Mouse (Mus musculus) midbrain, embryonic 13.5 days (tissue): ENCODE results near the gene Galr2. TPM values are rescaled to one million over a fixed set of nuclear protein-coding genes. Genes with fewer than 3 reads are reported as not detected.
A peak's percentile ranks its signal among the peaks of the same experiment; 100 is the strongest.

Experiments used
- ATAC-seq: fragments of 200-750 bp; cut with Nextera tagmentation; 2 replicates; pipeline ENCODE4 v1.8.0; 2017; ENCODE audit warnings: mild to moderate bottlenecking, moderate TSS enrichment, moderate library complexity
- H3K27ac ChIP-seq: fragments of 300-500 bp; sonication (generic); 2 replicates; pipeline ENCODE4 v1.5.1; 2015; ENCODE audit warnings: inconsistent platforms, mild to moderate bottlenecking, moderate library complexity
- H3K27me3 ChIP-seq: fragments of 300-500 bp; sonication (generic); 2 replicates; pipeline ENCODE4 v1.6.1; 2015; ENCODE audit warnings: mild to moderate bottlenecking, inconsistent platforms
- H3K36me3 ChIP-seq: fragments of 300-500 bp; sonication (generic); 2 replicates; pipeline ENCODE4 v1.6.1; 2015; ENCODE audit warnings: mild to moderate bottlenecking, inconsistent platforms
- H3K4me1 ChIP-seq: fragments of 300-500 bp; sonication (generic); replicated peaks from 2 replicates; pipeline ENCODE4 v1.6.1; 2015; ENCODE audit warnings: inconsistent platforms
- H3K4me2 ChIP-seq: fragments of 300-500 bp; sonication (generic); replicated peaks from 2 replicates; pipeline ENCODE4 v1.6.1; 2015; ENCODE audit warnings: moderate library complexity, mild to moderate bottlenecking, inconsistent platforms
- H3K4me3 ChIP-seq: fragments of 300-500 bp; sonication (generic); replicated peaks from 2 replicates; pipeline ENCODE4 v1.5.1; 2015; ENCODE audit warnings: mild to moderate bottlenecking, inconsistent platforms
- H3K9ac ChIP-seq: fragments of 300-500 bp; sonication (generic); replicated peaks from 2 replicates; pipeline ENCODE4 v1.6.1; 2015; ENCODE audit warnings: mild to moderate bottlenecking, inconsistent platforms
- H3K9me3 ChIP-seq: fragments of 300-500 bp; sonication (generic); 2 replicates; pipeline ENCODE4 v1.6.1; 2016; ENCODE audit warnings: mild to moderate bottlenecking, inconsistent platforms
- WGBS: fragments of 180-500 bp; shearing (Covaris S2); methylation state at CpG from one replicate; pipeline ENCODE4 v1.1.7; 2015; 5-methylcytosine and 5-hydroxymethylcytosine counted together
- polyA plus RNA-seq: library from polyadenylated mRNA; unstranded; fragments of >200 nt; fragmentation: Nextera tagmentation; extraction: Ambion mirVana; gene quantifications from 2 replicates; pipeline ENCODE4 v1.2.1, GENCODE M21; 2015

The Galr2 gene
- polyA plus RNA-seq, 1 experiment from 2014 or later = 0.26 TPM

GRCm38 (mm10) chr11:116294319-116294718 lies 13.6 kb downstream of the Galr2 start:
- Histone ChIP-seq H3K9ac (no peak overlapping the region), H3K27ac (no peak overlapping the region), H3K27me3 (no peaks in the 10 kb centered on the region), H3K4me1 (no peaks in the 10 kb centered on the region), H3K4me2 (no peak overlapping the region), H3K9me3 (no peaks in the 10 kb centered on the region), H3K36me3 (peaks cover 96% of the 10 kb centered on the region), H3K4me3 (no peak overlapping the region)
- ATAC-seq = peak; percentile 22; the same call in 1 of the 2 replicates
- WGBS = 33% methylated on average over 5 of the region's 5 CpGs

- H3K36me3 ChIP-seq = peaks cover 96% of the 10 kb centered on the region
- no peak overlapping the region for H3K9ac ChIP-seq
- H3K27me3 ChIP-seq = no peaks in the 10 kb centered on the region
- no peak overlapping the region for H3K27ac ChIP-seq
- H3K4me2 ChIP-seq = no peak overlapping the region
- H3K4me3 ChIP-seq = no peak overlapping the region
- no peaks in the 10 kb centered on the region for H3K4me1 ChIP-seq
- WGBS = 83% methylated on average over 8 of the region's 8 CpGs
- ATAC-seq = no peak
- H3K9me3 ChIP-seq = no peaks in the 10 kb centered on the region
Measured at GRCm38 (mm10) chr11:116296191-116296734, 15.5 kb downstream of the Galr2 start.

DNA sequence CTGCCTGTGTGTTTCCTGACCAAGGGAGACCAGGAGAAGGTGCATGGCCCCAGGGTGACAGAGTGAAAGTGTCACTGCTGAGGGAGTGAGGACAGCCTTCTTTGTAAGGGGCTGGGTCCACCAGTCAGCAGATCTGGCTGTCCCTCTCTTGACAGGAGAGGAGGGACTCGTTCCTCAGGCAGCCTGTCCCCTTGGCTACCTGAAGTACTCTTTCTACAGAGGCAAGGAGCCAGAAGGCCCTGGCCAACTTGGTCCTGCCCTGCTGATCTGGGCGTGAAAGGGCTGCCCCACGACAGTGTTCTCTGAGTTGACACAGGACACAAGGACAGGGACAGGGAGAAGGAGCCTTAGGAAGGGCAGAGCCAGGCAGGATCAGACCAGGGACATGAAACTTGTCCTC lies 16.3 kb downstream of the Galr2 start:
- Histone ChIP-seq H3K36me3 (peaks cover 96% of the 10 kb centered on the region), H3K9ac (no peak overlapping the region), H3K27me3 (no peaks in the 10 kb centered on the region), H3K4me2 (no peak overlapping the region), H3K27ac (no peak overlapping the region), H3K9me3 (no peaks in the 10 kb centered on the region), H3K4me3 (no peak overlapping the region), H3K4me1 (no peaks in the 10 kb centered on the region)
- WGBS = 86% methylated on average over 3 of the region's 3 CpGs
- no peak for ATAC-seq

DNA sequence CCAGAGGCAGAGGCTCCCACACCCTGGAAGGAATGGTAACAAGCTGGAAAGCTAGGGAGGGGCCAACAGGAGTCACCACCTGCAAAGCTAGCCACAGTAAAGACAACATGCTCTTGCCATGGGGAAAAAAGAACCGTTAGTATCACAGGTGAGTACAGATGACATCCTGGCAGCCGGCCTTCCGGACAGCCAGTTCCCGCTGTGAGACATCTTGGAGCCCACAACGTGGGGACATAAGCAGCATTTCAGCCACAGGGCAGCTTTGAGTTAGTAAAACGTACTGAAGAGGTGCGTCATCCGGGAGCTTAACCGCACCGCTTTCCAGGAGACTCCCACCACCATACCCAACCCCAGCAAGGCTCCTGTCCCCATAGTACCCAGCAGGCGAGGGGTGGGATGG lies 17.5 kb downstream of the Galr2 start:
- Histone ChIP-seq H3K27me3 (no peaks in the 10 kb centered on the region), H3K4me1 (no peaks in the 10 kb centered on the region), H3K36me3 (peaks cover 96% of the 10 kb centered on the region), H3K4me3 (no peak overlapping the region), H3K4me2 (no peak overlapping the region), H3K27ac (no peak overlapping the region), H3K9ac (no peak overlapping the region), H3K9me3 (no peaks in the 10 kb centered on the region)
- ATAC-seq = no peak
- 93% methylated on average over 11 of the region's 11 CpGs for WGBS

DNA sequence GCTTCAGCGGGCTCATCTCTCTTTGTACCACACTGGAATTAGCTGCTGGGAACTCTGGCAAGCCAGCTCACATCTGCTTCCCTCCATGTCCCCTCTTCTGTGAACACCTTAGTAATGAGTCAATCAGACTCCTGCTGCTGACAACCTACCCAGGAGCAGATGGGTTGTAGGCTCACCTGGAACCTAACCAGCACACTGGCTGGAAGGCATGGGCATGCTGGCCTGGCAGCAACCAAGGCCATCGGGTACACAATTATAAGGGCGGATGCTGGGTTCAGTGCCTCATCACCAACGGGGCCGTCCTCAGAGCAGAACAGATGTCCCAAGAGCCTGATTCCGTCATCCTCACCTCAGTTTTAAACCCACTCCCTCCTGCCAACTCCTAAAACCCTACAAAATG lies 17.9 kb downstream of the Galr2 start:
- WGBS = 85% methylated on average over 6 of the region's 6 CpGs
- no peak overlapping the region for H3K27ac ChIP-seq
- ATAC-seq = no peak
- no peak overlapping the region for H3K9ac ChIP-seq
- H3K4me2 ChIP-seq = no peak overlapping the region
- no peak overlapping the region for H3K4me3 ChIP-seq
- H3K4me1 ChIP-seq = no peaks in the 10 kb centered on the region
- no peaks in the 10 kb centered on the region for H3K9me3 ChIP-seq
- peaks cover 96% of the 10 kb centered on the region for H3K36me3 ChIP-seq
- no peaks in the 10 kb centered on the region for H3K27me3 ChIP-seq

GRCm38 (mm10) chr11:116305423-116305822 lies 24.7 kb downstream of the Galr2 start:
- peak overlapping the region; percentile 86 for H3K4me3 ChIP-seq
- no peak for ATAC-seq
- peaks cover 48% of the 10 kb centered on the region for H3K36me3 ChIP-seq
- no peak overlapping the region for H3K27ac ChIP-seq
- 97% methylated on average over 2 of the region's 2 CpGs for WGBS
- peak overlapping the region; percentile 74 for H3K4me2 ChIP-seq
- peaks cover 13% of the 10 kb centered on the region for H3K4me1 ChIP-seq
- H3K9ac ChIP-seq = peak overlapping the region; percentile 83; the same call in 1 of the 2 replicates
- no peaks in the 10 kb centered on the region for H3K9me3 ChIP-seq
- peaks cover 19% of the 10 kb centered on the region; the same call in 1 of the 2 replicates for H3K27me3 ChIP-seq

- Histone ChIP-seq H3K9ac (peak overlapping the region; percentile 83), H3K4me1 (peaks cover 13% of the 10 kb centered on the region), H3K27me3 (peaks cover 19% of the 10 kb centered on the region), H3K4me2 (peak overlapping the region; percentile 74), H3K4me3 (peak overlapping the region; percentile 86), H3K36me3 (peaks cover 39% of the 10 kb centered on the region), H3K27ac (peak overlapping the region; percentile 52; the same call in 1 of the 2 replicates), H3K9me3 (no peaks in the 10 kb centered on the region)
- 2% methylated on average over 51 of the region's 53 CpGs for WGBS
- ATAC-seq = peak; percentile 95
Measured at GRCm38 (mm10) chr11:116306126-116306982, 25.6 kb downstream of the Galr2 start.

DNA sequence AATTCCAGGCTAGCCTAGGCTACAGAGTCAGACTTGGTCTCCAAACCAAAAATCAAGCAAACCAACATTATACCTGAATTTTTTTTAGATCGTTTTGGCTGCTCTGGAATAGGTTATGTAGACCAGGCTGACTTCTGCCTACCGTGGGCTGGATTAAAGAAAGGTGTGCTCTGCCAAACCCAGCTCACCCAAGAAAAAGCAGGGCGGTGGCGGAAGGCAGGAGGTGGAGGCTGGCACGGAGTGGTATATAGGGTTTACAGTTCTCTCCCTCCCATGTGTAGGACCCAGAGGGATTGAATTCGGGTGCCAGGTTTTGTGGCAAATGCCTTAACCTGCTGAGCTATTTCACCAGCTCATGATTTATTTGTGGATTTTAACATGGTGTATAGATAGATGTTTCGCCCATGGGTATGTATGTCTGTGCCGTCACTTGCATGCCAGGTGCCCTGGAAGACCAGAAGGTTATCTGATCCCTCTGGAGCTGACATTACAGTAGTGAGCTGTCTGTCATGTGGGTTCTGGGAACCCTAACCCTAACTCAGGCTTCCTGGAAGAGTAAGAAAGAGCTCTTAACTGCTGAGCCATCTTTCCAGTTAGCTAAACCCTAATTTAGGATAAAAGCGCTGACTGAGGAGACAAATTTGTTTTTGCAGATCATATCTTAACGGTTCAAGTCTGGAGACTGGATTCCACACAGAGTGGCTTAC lies 26.4 kb downstream of the Galr2 start, which contains the start of gene Exoc7:
Gene Exoc7, minus strand, starts transcription at position 215 of the 707 bp plus-strand sequence.
- peak; percentile 41; the same call in 1 of the 2 replicates for ATAC-seq
- WGBS = 88% methylated on average over 10 of the region's 10 CpGs
- H3K4me3 ChIP-seq = peak within 1 kb of the TSS; percentile 86
- peak within 1 kb of the TSS; percentile 74 for H3K4me2 ChIP-seq
- peaks cover 31% of the 10 kb centered on the region for H3K36me3 ChIP-seq
- H3K27ac ChIP-seq = peak within 1 kb of the TSS; percentile 52; the same call in 1 of the 2 replicates
- peak within 1 kb of the TSS; percentile 83 for H3K9ac ChIP-seq
- H3K27me3 ChIP-seq = peaks cover 19% of the 10 kb centered on the region
- peaks cover 13% of the 10 kb centered on the region for H3K4me1 ChIP-seq
- H3K9me3 ChIP-seq = no peaks in the 10 kb centered on the region

DNA sequence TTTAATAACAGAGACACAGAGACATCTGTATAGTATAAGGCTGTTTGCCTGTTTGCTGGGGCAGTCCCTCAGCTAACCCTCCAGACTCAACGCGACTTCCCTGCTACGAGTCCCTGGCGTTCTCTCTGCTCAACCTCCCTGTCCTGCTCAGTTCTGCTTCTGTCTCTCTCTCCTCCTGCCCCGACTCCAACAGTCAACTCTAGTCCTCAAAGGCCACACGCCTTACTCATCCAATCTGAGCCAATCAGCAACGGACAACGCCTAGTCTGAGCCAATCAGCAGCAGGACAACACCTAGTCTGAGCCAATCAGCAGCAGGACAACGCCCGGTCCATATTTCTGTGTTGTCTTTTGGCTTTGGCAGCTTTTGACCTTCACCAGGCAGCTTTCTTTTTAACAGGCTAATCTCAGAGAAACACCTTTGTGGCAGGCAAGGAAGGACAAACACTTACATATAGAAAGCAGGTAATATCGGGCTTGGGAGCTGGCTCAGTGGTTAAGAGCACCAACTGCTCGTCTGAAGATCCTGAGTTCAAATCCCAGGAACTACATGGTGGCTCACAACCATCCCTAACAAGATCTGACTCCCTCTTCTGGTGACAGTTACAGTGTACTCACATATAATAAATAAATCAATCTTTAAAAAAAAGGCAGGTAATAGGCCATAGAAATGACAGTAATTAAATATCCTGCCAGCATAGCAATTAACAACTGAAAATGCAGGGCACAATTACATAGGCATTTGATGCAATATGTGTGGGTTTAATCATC lies 27.2 kb downstream of the Galr2 start:
- ATAC-seq = no peak
- WGBS = 95% methylated on average over 12 of the region's 12 CpGs
- H3K4me2 ChIP-seq = no peak overlapping the region
- H3K9ac ChIP-seq = no peak overlapping the region
- H3K27me3 ChIP-seq = peaks cover 19% of the 10 kb centered on the region
- H3K4me3 ChIP-seq = no peak overlapping the region
- no peak overlapping the region for H3K27ac ChIP-seq
- H3K9me3 ChIP-seq = no peaks in the 10 kb centered on the region
- peaks cover 23% of the 10 kb centered on the region for H3K36me3 ChIP-seq
- H3K4me1 ChIP-seq = peaks cover 13% of the 10 kb centered on the region

DNA sequence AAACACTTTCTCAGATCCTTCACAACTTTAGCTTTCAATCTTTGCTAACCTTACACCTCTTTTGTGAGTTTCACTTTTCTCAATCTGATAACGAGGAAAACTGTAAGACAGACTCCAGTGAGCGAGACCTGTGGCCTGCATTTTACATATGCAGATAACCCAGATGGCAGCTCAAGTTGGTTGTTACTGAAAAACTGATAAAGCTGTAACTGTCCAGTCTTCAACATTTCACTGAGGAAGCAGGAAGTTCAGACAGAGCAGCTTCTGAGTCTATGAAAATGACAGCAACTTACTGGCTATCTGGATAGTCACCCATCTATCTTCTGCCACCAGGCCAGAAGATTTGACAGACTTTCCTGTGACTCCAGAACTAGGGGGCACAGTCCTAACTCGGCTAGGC lies 28.9 kb downstream of the Galr2 start:
- WGBS = 83% methylated on average over 3 of the region's 3 CpGs
- peaks cover 13% of the 10 kb centered on the region for H3K4me1 ChIP-seq
- no peak overlapping the region for H3K9ac ChIP-seq
- H3K4me3 ChIP-seq = no peak overlapping the region
- no peak for ATAC-seq
- peaks cover 19% of the 10 kb centered on the region for H3K27me3 ChIP-seq
- H3K36me3 ChIP-seq = peaks cover 6% of the 10 kb centered on the region
- no peaks in the 10 kb centered on the region for H3K9me3 ChIP-seq
- no peak overlapping the region for H3K4me2 ChIP-seq
- H3K27ac ChIP-seq = no peak overlapping the region

- H3K4me3 ChIP-seq = no peak overlapping the region
- no peaks in the 10 kb centered on the region for H3K36me3 ChIP-seq
- no peak for ATAC-seq
- peaks cover 7% of the 10 kb centered on the region; the same call in 1 of the 2 replicates for H3K4me1 ChIP-seq
- H3K4me2 ChIP-seq = no peak overlapping the region
- no peaks in the 10 kb centered on the region for H3K9me3 ChIP-seq
- no peak overlapping the region for H3K9ac ChIP-seq
- H3K27me3 ChIP-seq = peaks cover 23% of the 10 kb centered on the region
- 57% methylated on average over 8 of the region's 8 CpGs for WGBS
- H3K27ac ChIP-seq = no peak overlapping the region
Measured at GRCm38 (mm10) chr11:116311169-116311568, 30.4 kb downstream of the Galr2 start.
